Mouse (Mus musculus) cortical plate, adult 2 months (tissue): ENCODE results near the gene Tfeb.

Experiments
- CTCF ChIP-seq: fragments of 200-500 bp; IDR thresholded peaks from 2 replicates; pipeline ENCODE4 v1.5.1; 2011; ENCODE audit warnings: mild to moderate bottlenecking, control low read depth, low read length; ENCODE audit not compliant: insufficient read depth; ENCODE audit errors: extremely low read depth
- POLR2A ChIP-seq: fragments of 200-500 bp; IDR thresholded peaks from 2 replicates; pipeline ENCODE4 v1.6.1; 2011; ENCODE audit warnings: mild to moderate bottlenecking, low read length, control low read depth; ENCODE audit not compliant: insufficient read depth; ENCODE audit errors: extremely low read depth

GRCm38 (mm10) chr17:47788996-47789395 lies 52.2 kb downstream of the Tfeb start:
- no peak for TF ChIP-seq POLR2A
- TF ChIP-seq CTCF = no peak
